Comparison of ENCODE assay signal across 23 mouse cellular contexts in the genomic region with DNA sequence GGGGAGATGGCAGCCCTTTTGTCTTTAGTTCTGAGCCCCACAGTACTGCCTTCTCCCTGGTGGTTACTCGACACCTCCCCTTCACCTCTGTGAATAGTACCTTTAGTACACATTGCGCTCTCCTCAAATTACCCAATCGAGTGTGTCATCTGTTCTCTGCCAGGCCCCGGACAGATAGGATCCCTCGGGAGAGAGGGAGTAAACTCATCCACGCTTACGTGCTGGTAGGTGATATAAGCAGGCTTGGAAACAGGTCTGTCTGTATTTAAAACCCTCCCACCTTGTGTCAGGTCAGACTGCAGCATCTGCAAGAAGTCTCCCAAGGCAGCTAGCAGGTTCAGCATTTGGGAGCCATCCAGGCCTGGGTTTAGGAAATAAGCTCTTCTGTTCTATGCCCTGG. TPM values are rescaled to one million over a fixed set of nuclear protein-coding genes. Genes with fewer than 3 reads are reported as not detected.
DNase-seq lines count a peak whose midpoint lies in the region; ATAC-seq lines count a peak whose summit lies in the region.
"Had no signal": no experiment of that assay in that cellular context is flagged by ENCODE, and none has a peak within 500 bp of the region (broad histone marks: within the 10 kb centered on the region; RNA-seq: fewer than 3 reads in every experiment).

No protein-coding gene starts in this region.

- no peaks in the 10 kb centered on the region for H3K27me3 ChIP-seq in embryonic facial prominence, embryonic 13.5 days
- H3K27me3 ChIP-seq in embryonic facial prominence, embryonic 10.5 days (replicated peaks; ENCODE audit: low read depth, poor library complexity, severe bottlenecking), result no peaks in the 10 kb centered on the region
- no peaks in the 10 kb centered on the region for H3K27me3 ChIP-seq in liver, embryonic 15.5 days
- no peaks in the 10 kb centered on the region for H3K27me3 ChIP-seq in liver, embryonic 11.5 days (replicated peaks; ENCODE audit: control insufficient read depth, insufficient read depth, low read length)
- H3K27me3 ChIP-seq: embryonic facial prominence, embryonic 12.5 days; forebrain, embryonic 12.5 days; forebrain, embryonic 15.5 days; hindbrain, embryonic 12.5 days; hindbrain, embryonic 15.5 days had no signal

- H3K27ac ChIP-seq in embryonic facial prominence, embryonic 13.5 days, result no peak overlapping the region
- H3K27ac ChIP-seq in embryonic facial prominence, embryonic 10.5 days (replicated peaks), result no peak overlapping the region
- H3K27ac ChIP-seq in liver, embryonic 15.5 days (replicated peaks), result no peak overlapping the region
- H3K27ac ChIP-seq in liver, embryonic 11.5 days (ENCODE audit: low read depth, low read length), result no peak overlapping the region
- H3K27ac ChIP-seq: embryonic facial prominence, embryonic 12.5 days; forebrain, embryonic 12.5 days; forebrain, embryonic 15.5 days; hindbrain, embryonic 12.5 days; hindbrain, embryonic 15.5 days had no signal

- H3K9ac ChIP-seq in embryonic facial prominence, embryonic 13.5 days, result no peak overlapping the region
- H3K9ac ChIP-seq in liver, embryonic 15.5 days, result no peak overlapping the region
- H3K9ac ChIP-seq in liver, embryonic 11.5 days (ENCODE audit: low read depth, low read length), result no peak overlapping the region
- H3K9ac ChIP-seq: embryonic facial prominence, embryonic 12.5 days; forebrain, embryonic 12.5 days; forebrain, embryonic 15.5 days; hindbrain, embryonic 12.5 days; hindbrain, embryonic 15.5 days had no signal

- no peaks in the 10 kb centered on the region for H3K36me3 ChIP-seq in embryonic facial prominence, embryonic 13.5 days
- H3K36me3 ChIP-seq in embryonic facial prominence, embryonic 10.5 days (replicated peaks), result no peaks in the 10 kb centered on the region
- no peaks in the 10 kb centered on the region for H3K36me3 ChIP-seq in liver, embryonic 15.5 days (replicated peaks)
- H3K36me3 ChIP-seq in liver, embryonic 11.5 days (ENCODE audit: control insufficient read depth, insufficient read depth, low read length), result no peaks in the 10 kb centered on the region
- H3K36me3 ChIP-seq: embryonic facial prominence, embryonic 12.5 days; forebrain, embryonic 12.5 days; forebrain, embryonic 15.5 days; hindbrain, embryonic 12.5 days; hindbrain, embryonic 15.5 days had no signal

- no peak overlapping the region for H3K4me2 ChIP-seq in embryonic facial prominence, embryonic 13.5 days
- H3K4me2 ChIP-seq in liver, embryonic 15.5 days, result no peak overlapping the region
- H3K4me2 ChIP-seq in liver, embryonic 11.5 days, result no peak overlapping the region
- H3K4me2 ChIP-seq: embryonic facial prominence, embryonic 12.5 days; forebrain, embryonic 12.5 days; forebrain, embryonic 15.5 days; heart, embryonic 11.5 days; hindbrain, embryonic 12.5 days; hindbrain, embryonic 15.5 days had no signal

- no peaks in the 10 kb centered on the region for H3K9me3 ChIP-seq in embryonic facial prominence, embryonic 13.5 days
- H3K9me3 ChIP-seq in embryonic facial prominence, embryonic 10.5 days, result no peaks in the 10 kb centered on the region
- H3K9me3 ChIP-seq in liver, embryonic 15.5 days (replicated peaks), result no peaks in the 10 kb centered on the region
- no peaks in the 10 kb centered on the region for H3K9me3 ChIP-seq in liver, embryonic 11.5 days (ENCODE audit: control insufficient read depth, low read length)
- H3K9me3 ChIP-seq: embryonic facial prominence, embryonic 12.5 days; forebrain, embryonic 12.5 days; forebrain, embryonic 15.5 days; hindbrain, embryonic 12.5 days; hindbrain, embryonic 15.5 days had no signal

- H3K4me1 ChIP-seq in embryonic facial prominence, embryonic 13.5 days, result no peaks in the 10 kb centered on the region
- H3K4me1 ChIP-seq in embryonic facial prominence, embryonic 10.5 days, result 0 out of 2 replicates have a peak, but pooled peaks cover 7% of the 10 kb centered on the region
- peaks cover 23% of the 10 kb centered on the region for H3K4me1 ChIP-seq in liver, embryonic 15.5 days (replicated peaks)
- H3K4me1 ChIP-seq in liver, embryonic 11.5 days (replicated peaks; ENCODE audit: control insufficient read depth, insufficient read depth, low read length), result peaks cover 4% of the 10 kb centered on the region; the same call in 1 of the 2 replicates
- H3K4me1 ChIP-seq: embryonic facial prominence, embryonic 12.5 days; forebrain, embryonic 12.5 days; forebrain, embryonic 15.5 days; hindbrain, embryonic 12.5 days; hindbrain, embryonic 15.5 days had no signal

- no peak for DNase-seq in embryonic facial prominence, embryonic 10.5 days (ENCODE audit: low spot score)
- DNase-seq in liver, embryonic 11.5 days (ENCODE audit: low spot score), result no peak
- peak; percentile 64 for DNase-seq in adipocyte (ENCODE audit: low spot score)
- peak; percentile 96 for DNase-seq in fat pad, adult 2 months (ENCODE audit: extremely low read depth, low read depth, low spot score)
- DNase-seq in retina, postnatal 1 day, result no peak
- no peak for DNase-seq in kidney, postnatal 4 days
- DNase-seq: adrenal gland, postnatal 10 days; adrenal gland, postnatal 36 days; cerebellum, adult 18-20 months; cerebellum, adult 9-10 months; cerebellum, postnatal 14 days; gastrocnemius, postnatal 10 days; gastrocnemius, postnatal 36 days; heart, adult 11 months had no signal

- WGBS in embryonic facial prominence, embryonic 13.5 days, result 28% methylated on average over 7 of the region's 7 CpGs
- 38% methylated on average over 7 of the region's 7 CpGs for WGBS in embryonic facial prominence, embryonic 10.5 days
- 54% methylated on average over 7 of the region's 7 CpGs for WGBS in liver, embryonic 15.5 days (ENCODE audit: insufficient replicate concordance)
- WGBS in liver, embryonic 11.5 days, result 48% methylated on average over 7 of the region's 7 CpGs

- ATAC-seq in embryonic facial prominence, embryonic 13.5 days (ENCODE audit: insufficient number of reproducible peaks, insufficient read depth, low FRiP score, low TSS enrichment, low read depth), result peak; percentile 37; the same call in 1 of the 2 replicates
- peak; percentile 16; the same call in 1 of the 2 replicates for ATAC-seq in liver, embryonic 15.5 days (ENCODE audit: insufficient read depth)
- no peak for ATAC-seq in liver, embryonic 11.5 days (replicated peaks; ENCODE audit: low FRiP score)
- ATAC-seq: activated CD4-positive, CD25-positive, alpha-beta regulatory T cell, adult 4 months; forebrain, embryonic 15.5 days had no signal

- no peak overlapping the region for H3K4me3 ChIP-seq in embryonic facial prominence, embryonic 13.5 days
- no peak overlapping the region for H3K4me3 ChIP-seq in embryonic facial prominence, embryonic 10.5 days
- H3K4me3 ChIP-seq in liver, embryonic 15.5 days (replicated peaks), result no peak overlapping the region
- H3K4me3 ChIP-seq in liver, embryonic 11.5 days (ENCODE audit: low read depth, low read length), result no peak overlapping the region
- H3K4me3 ChIP-seq: embryonic facial prominence, embryonic 12.5 days; forebrain, embryonic 12.5 days; forebrain, embryonic 15.5 days; hindbrain, embryonic 12.5 days; hindbrain, embryonic 15.5 days had no signal

RNA-seq across cellular contexts. Expression of a gene that starts 35.2 kb away (rescaled TPM):
- not detected in 2 replicates for polyA plus RNA-seq in embryonic facial prominence, embryonic 13.5 days (2015; fragmentation: Nextera tagmentation; extraction: Ambion mirVana)
- polyA plus RNA-seq in embryonic facial prominence, embryonic 10.5 days (2016; fragmentation: Nextera tagmentation; extraction: Ambion mirVana), result 0.23 and 0.27 TPM in 2 replicates
- polyA plus RNA-seq in liver, embryonic 15.5 days (2015; fragmentation: Nextera tagmentation; extraction: Ambion mirVana), result not detected in 2 replicates
- not detected in 2 replicates for polyA plus RNA-seq in liver, embryonic 11.5 days (2014; fragmentation: Nextera tagmentation; extraction: Ambion mirVana)
- polyA plus RNA-seq: activated CD4-positive, CD25-positive, alpha-beta regulatory T cell, adult 4 months; forebrain, embryonic 15.5 days; hindbrain, embryonic 12.5 days; hindbrain, embryonic 15.5 days had no signal

RNA-seq across cellular contexts. Expression of a gene that starts 38.5 kb away (rescaled TPM):
- polyA plus RNA-seq in embryonic facial prominence, embryonic 13.5 days (2015; fragmentation: Nextera tagmentation; extraction: Ambion mirVana), result 29.9 and 30.5 TPM in 2 replicates
- 26.9 and 27.2 TPM in 2 replicates for polyA plus RNA-seq in embryonic facial prominence, embryonic 10.5 days (2016; fragmentation: Nextera tagmentation; extraction: Ambion mirVana)
- polyA plus RNA-seq in liver, embryonic 15.5 days (2015; fragmentation: Nextera tagmentation; extraction: Ambion mirVana), result 22.9 TPM in 2 replicates
- 38.8 and 41.4 TPM in 2 replicates for polyA plus RNA-seq in liver, embryonic 11.5 days (2014; fragmentation: Nextera tagmentation; extraction: Ambion mirVana)

RNA-seq across cellular contexts. Expression of a gene that starts 46.7 kb away (rescaled TPM):
- 0.76 and 1.5 TPM in 2 replicates for polyA plus RNA-seq in embryonic facial prominence, embryonic 13.5 days (2015; fragmentation: Nextera tagmentation; extraction: Ambion mirVana)
- polyA plus RNA-seq in embryonic facial prominence, embryonic 10.5 days (2016; fragmentation: Nextera tagmentation; extraction: Ambion mirVana), result 0.59 TPM in 1 of 2 replicates, not detected in the other
- polyA plus RNA-seq in liver, embryonic 15.5 days (2015; fragmentation: Nextera tagmentation; extraction: Ambion mirVana), result 3.2 and 4.2 TPM in 2 replicates
- 0.38 and 2.7 TPM in 2 replicates for polyA plus RNA-seq in liver, embryonic 11.5 days (2014; fragmentation: Nextera tagmentation; extraction: Ambion mirVana)
- polyA plus RNA-seq: activated CD4-positive, CD25-positive, alpha-beta regulatory T cell, adult 4 months had no signal

Comparison
In these comparisons a context has a peak if more than half of its experiments do, and no peak if none do; other contexts are left out.
1. DNase-seq: peak in adipocyte (single experiment) and fat pad, adult 2 months (single experiment); none in embryonic facial prominence, embryonic 10.5 days (single experiment), liver, embryonic 11.5 days (single experiment), retina, postnatal 1 day (single experiment) and kidney, postnatal 4 days (0 of 2).